Mouse (Mus musculus): ENCODE measurements at regions not wholly inside any gene's neighbourhood (a gene's known extent, or its start where the extent isn't known, plus 50 kb on each side); places are given as distances from the start of the nearest gene placed in this dataset.

DNA sequence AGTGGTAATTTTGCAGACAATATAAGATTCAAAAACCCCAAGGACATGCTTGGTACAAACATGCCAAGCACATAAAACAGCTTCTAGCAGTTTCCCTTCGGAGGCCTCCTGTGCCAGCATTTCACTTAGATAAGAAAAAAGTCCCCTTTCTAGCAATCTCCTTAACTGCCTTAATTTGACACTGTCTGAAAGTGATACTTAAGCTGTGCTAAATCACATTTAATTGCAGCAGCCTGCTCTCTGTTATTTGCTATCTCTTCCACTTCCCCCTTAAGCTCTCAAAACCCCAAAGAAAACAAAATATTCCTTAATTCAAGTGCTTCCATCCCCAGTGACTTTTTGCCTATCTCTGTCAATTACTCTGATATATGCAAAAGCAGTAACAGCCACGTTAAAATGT, 86.9 kb upstream of the Prokr2 start:
- no peak for DNase-seq (ENCODE audit: low read depth, low spot score)

DNA sequence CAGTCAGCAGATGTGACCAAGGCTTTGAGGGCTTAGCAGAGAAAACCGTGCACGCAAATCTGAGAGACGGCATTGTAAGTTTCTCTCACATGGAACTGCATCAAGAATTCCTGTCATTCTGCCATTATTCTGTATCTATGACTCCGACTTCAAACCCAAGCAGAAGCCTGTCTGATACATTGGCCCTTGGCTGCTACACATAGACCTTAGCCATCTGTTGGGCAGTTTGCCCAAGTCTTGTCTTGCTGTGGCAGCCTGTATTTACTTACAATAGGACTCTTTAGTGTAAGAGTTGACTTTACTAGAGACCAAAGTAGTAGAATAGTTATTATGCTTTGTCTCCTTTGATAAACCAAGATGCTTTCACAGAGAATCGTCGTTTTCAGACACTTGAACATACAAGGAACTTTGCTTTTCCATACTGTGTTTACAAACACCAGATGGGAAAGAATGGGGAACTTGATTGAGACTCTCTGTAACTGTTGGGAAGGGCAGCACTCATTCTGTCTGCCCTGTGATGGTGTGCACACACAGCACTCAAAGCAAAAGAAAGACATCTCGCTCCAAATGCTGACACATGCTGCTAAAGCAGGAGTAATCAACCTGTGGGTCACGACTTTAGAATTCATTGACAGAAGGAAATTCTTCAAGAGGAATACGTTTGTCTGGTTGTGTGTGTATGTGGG, 83.9 kb upstream of the Prokr2 start:
- no peak for DNase-seq (ENCODE audit: low read depth, low spot score)

DNA sequence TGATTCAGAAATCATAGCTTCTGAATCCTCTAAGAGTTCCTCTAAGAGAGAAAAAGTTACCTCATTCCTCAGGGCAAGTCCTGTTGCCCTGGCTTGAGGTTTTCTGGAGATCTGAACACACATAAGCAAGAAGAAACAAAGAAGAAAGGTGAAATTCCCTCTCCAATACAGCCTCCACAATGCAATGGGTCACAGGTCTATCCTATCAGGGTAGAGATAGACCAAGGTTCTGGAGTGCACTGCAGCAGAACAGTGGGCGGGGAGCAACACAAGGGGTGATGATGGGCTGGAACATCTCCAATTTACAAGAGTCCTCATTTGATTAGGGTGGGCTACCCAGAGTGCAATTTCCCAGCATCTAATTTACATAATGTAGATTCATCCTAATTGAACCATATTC, 69.8 kb upstream of the Prokr2 start:
- no peak for DNase-seq (ENCODE audit: low read depth, low spot score)

DNA sequence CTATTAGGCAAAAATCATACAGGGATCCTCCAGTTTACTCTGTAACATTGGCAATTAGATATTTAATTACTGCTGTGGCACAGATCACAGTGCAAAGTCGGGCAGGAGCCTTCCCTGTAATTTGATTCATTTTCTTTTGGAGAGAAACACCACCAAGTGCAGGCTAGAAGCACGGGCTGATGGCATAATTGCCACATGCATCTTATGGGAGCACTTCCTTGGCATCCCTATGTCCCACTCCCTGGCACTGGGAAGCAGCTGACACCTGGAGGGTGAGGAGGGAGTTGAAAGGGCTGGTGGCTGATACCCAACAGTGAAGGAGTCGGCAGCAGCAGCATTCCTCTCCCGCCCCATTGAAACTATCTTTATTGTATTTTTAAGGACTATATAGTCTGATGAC, 64.1 kb upstream of the Prokr2 start:
- DNase-seq (ENCODE audit: low read depth, low spot score) = no peak

GRCm38 (mm10) chr2:132447826-132448225, 62.6 kb upstream of the Prokr2 start:
- no peak for DNase-seq (ENCODE audit: low read depth, low spot score)

DNA sequence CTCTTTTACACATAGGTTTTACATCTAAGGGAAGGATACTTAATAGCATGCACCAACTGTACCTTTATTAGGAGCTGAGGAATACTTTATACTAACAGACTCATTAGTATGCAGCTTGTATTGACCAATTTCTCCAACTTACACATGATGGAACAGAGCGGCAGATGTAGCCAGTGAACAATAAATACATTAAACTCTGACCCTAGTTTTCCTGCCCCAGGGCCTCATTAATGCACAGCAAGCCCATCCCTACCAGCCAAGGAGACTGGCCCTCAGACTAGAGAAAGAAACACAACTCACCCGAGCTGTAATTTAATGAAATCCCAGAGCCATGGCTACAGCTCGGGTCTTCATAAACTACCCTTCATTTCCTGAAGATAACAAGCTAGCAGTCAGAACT, 60.8 kb upstream of the Prokr2 start:
- no peak for DNase-seq (ENCODE audit: low read depth, low spot score)

DNA sequence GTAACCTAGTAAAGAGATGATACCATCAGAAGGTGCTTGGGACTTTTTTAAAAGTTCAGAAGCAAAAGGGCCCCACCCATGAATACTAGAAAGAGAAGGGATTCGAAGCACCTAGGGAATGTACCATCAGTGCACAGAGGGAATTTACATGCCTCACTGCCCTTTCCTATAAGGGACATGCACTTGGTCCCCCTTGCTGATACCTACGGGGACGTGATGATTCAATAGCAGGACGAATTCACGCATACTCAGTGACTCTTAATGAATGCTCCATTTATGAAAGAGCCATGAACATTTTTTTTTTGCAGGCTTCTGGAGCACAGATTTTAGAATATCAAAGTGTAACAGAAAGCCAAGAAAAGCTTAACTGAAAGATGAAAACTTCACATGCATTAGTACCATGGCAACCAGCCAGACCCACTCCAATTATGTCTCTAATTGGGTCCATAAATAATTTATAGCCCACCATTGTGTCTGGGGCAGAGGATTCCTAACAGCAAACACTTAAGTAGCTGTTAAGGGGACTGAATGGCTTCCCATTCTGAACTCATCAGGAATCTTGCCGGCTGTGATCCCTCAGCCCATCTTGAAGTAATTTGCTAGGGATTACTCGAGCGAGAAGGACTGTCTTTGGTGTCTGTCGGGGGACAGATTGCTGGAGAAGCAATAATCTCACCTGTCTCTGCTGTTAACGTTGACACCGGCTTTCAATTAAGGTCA, 59.4 kb upstream of the Prokr2 start:
- peak; percentile 48 for DNase-seq (ENCODE audit: low read depth, low spot score)
